Comparison of ENCODE assay signal across 18 mouse cellular contexts in genomic region chr14:24973039-24973438, GRCm38 (mm10).
A peak's percentile ranks its signal among the peaks of the same experiment; 100 is the strongest.
DNase-seq lines count a peak whose midpoint lies in the region; ATAC-seq lines count a peak whose summit lies in the region.
"Had no signal": no experiment of that assay in that cellular context is flagged by ENCODE, and none has a peak within 500 bp of the region (broad histone marks: within the 10 kb centered on the region; RNA-seq: fewer than 3 reads in every experiment).

No protein-coding gene starts in this region.

- H3K36me3 ChIP-seq in hindbrain, embryonic 15.5 days = no peaks in the 10 kb centered on the region
- H3K36me3 ChIP-seq in hindbrain, embryonic 11.5 days (ENCODE audit: control insufficient read depth, insufficient read depth, low read length) = no peaks in the 10 kb centered on the region
- no peaks in the 10 kb centered on the region for H3K36me3 ChIP-seq in limb, embryonic 10.5 days
- H3K36me3 ChIP-seq: embryonic facial prominence, embryonic 10.5 days; kidney, embryonic 15.5 days; liver, embryonic 15.5 days; midbrain, embryonic 13.5 days had no signal

- H3K27ac ChIP-seq in hindbrain, embryonic 15.5 days (replicated peaks) = peak overlapping the region; percentile 43; the same call in 1 of the 2 replicates
- no peak overlapping the region for H3K27ac ChIP-seq in hindbrain, embryonic 11.5 days (ENCODE audit: low read depth, low read length)
- peak overlapping the region; percentile 61; the same call in 1 of the 2 replicates for H3K27ac ChIP-seq in limb, embryonic 10.5 days
- H3K27ac ChIP-seq: embryonic facial prominence, embryonic 10.5 days; kidney, embryonic 15.5 days; layer of hippocampus, adult 2 months; liver, embryonic 15.5 days; midbrain, embryonic 13.5 days had no signal

- no peaks in the 10 kb centered on the region for H3K9me3 ChIP-seq in hindbrain, embryonic 15.5 days
- no peaks in the 10 kb centered on the region for H3K9me3 ChIP-seq in hindbrain, embryonic 11.5 days (ENCODE audit: control insufficient read depth, low read length)
- H3K9me3 ChIP-seq in limb, embryonic 10.5 days (replicated peaks) = no peaks in the 10 kb centered on the region
- H3K9me3 ChIP-seq: embryonic facial prominence, embryonic 10.5 days; kidney, embryonic 15.5 days; liver, embryonic 15.5 days; midbrain, embryonic 13.5 days had no signal

- ATAC-seq in hindbrain, embryonic 15.5 days (ENCODE audit: low FRiP score, low read depth) = no peak
- ATAC-seq in hindbrain, embryonic 11.5 days (ENCODE audit: low FRiP score) = no peak
- ATAC-seq: activated CD4-positive, CD25-positive, alpha-beta regulatory T cell, adult 4 months; lung, postnatal 0 days; midbrain, embryonic 13.5 days; Patski had no signal

- DNase-seq in hindbrain, embryonic 11.5 days (ENCODE audit: low spot score) = no peak
- peak; percentile 84 for DNase-seq in cerebellum, adult 11 months
- peak; percentile 94 for DNase-seq in cerebellum, adult 9-10 months
- DNase-seq in limb, embryonic 10.5 days (ENCODE audit: low spot score) = no peak
- DNase-seq in kidney, adult 9 months = no peak
- no peak for DNase-seq in adrenal gland, adult 8-10 months
- DNase-seq: adrenal gland, postnatal 36 days; heart, postnatal 14 days had no signal

- H3K9ac ChIP-seq in hindbrain, embryonic 15.5 days = no peak overlapping the region
- H3K9ac ChIP-seq in hindbrain, embryonic 11.5 days (ENCODE audit: low read depth, low read length) = no peak overlapping the region
- H3K9ac ChIP-seq: kidney, embryonic 15.5 days; liver, embryonic 15.5 days; midbrain, embryonic 13.5 days had no signal

- H3K4me2 ChIP-seq in hindbrain, embryonic 15.5 days = no peak overlapping the region
- no peak overlapping the region for H3K4me2 ChIP-seq in hindbrain, embryonic 11.5 days (replicated peaks; ENCODE audit: low read depth, low read length)
- H3K4me2 ChIP-seq: heart, embryonic 11.5 days; kidney, embryonic 15.5 days; liver, embryonic 15.5 days; midbrain, embryonic 13.5 days had no signal

- no peaks in the 10 kb centered on the region for H3K27me3 ChIP-seq in hindbrain, embryonic 15.5 days
- H3K27me3 ChIP-seq in hindbrain, embryonic 11.5 days (ENCODE audit: control insufficient read depth, insufficient read depth, low read length) = no peaks in the 10 kb centered on the region
- H3K27me3 ChIP-seq in limb, embryonic 10.5 days (ENCODE audit: low read depth, poor library complexity, severe bottlenecking) = no peaks in the 10 kb centered on the region
- H3K27me3 ChIP-seq: kidney, embryonic 15.5 days; liver, embryonic 15.5 days; midbrain, embryonic 13.5 days had no signal

- 54% methylated on average over 4 of the region's 4 CpGs for WGBS in hindbrain, embryonic 15.5 days
- 83% methylated on average over 4 of the region's 4 CpGs for WGBS in hindbrain, embryonic 11.5 days
- WGBS in limb, embryonic 10.5 days = 81% methylated on average over 4 of the region's 4 CpGs

- H3K4me3 ChIP-seq in hindbrain, embryonic 15.5 days = no peak overlapping the region
- no peak overlapping the region for H3K4me3 ChIP-seq in hindbrain, embryonic 11.5 days (ENCODE audit: low read depth, low read length)
- H3K4me3 ChIP-seq in limb, embryonic 10.5 days = no peak overlapping the region
- H3K4me3 ChIP-seq: embryonic facial prominence, embryonic 10.5 days; kidney, embryonic 15.5 days; layer of hippocampus, adult 2 months; liver, embryonic 15.5 days; midbrain, embryonic 13.5 days had no signal

- peaks cover 11% of the 10 kb centered on the region; the same call in 1 of the 2 replicates for H3K4me1 ChIP-seq in hindbrain, embryonic 15.5 days (replicated peaks)
- no peaks in the 10 kb centered on the region for H3K4me1 ChIP-seq in hindbrain, embryonic 11.5 days (replicated peaks; ENCODE audit: control insufficient read depth, insufficient read depth, low read length)
- H3K4me1 ChIP-seq in limb, embryonic 10.5 days = peaks cover 21% of the 10 kb centered on the region
- H3K4me1 ChIP-seq: liver, embryonic 15.5 days had no signal

Comparison
In these comparisons a context has a peak if more than half of its experiments do, and no peak if none do; other contexts are left out.
1. DNase-seq: peak in cerebellum, adult 11 months (single experiment) and cerebellum, adult 9-10 months (single experiment); none in hindbrain, embryonic 11.5 days (single experiment), limb, embryonic 10.5 days (single experiment), kidney, adult 9 months (single experiment) and adrenal gland, adult 8-10 months (single experiment).